Mouse (Mus musculus) gastrocnemius, adult 18-20 months (tissue): ENCODE measurements around the gene Olfr1232. TPM values are rescaled to one million over a fixed set of nuclear protein-coding genes. Genes with fewer than 3 reads are reported as not detected.

ENCODE experiments used
- DNase-seq: peaks from one replicate; pipeline ENCODE4 v3.0.0; 2021; ENCODE audit warnings: low spot score
- long read RNA-seq, 2 experiments: library from polyadenylated mRNA; stranded (forward); transcript quantifications; one replicate each; pipeline ENCODE4 v2.0.0; 2021
- total RNA-seq, 2 experiments: library from RNA; stranded (reverse); gene quantifications; 2 replicates each; pipeline ENCODE4 v1.2.3; 2021

Olfr1232 gene
- not detected for total RNA-seq
- long read RNA-seq, experiment 1, result 0 reads
- long read RNA-seq, experiment 2, result 0 reads

- no peak for DNase-seq
Measured at GRCm38 (mm10) chr2:89329575-89329974, at the start of gene Olfr1232. Olfr1232 (minus strand) TSS chr2:89329675.

GRCm38 (mm10) chr2:89364765-89365164, 35.3 kb upstream of the Olfr1232 start, which contains the start of gene Olfr1234:
Olfr1234 (minus strand) TSS chr2:89364865.
- DNase-seq, result no peak

GRCm38 (mm10) chr2:89342298-89342697, 12.8 kb upstream of the Olfr1232 start, which contains the start of gene Olfr1233:
Olfr1233 (minus strand) TSS chr2:89342398.
- no peak for DNase-seq

- DNase-seq, result no peak
Measured at GRCm38 (mm10) chr2:89306974-89307373, 22.5 kb downstream of the Olfr1232 start, which contains the start of gene Olfr1231. Olfr1231 (minus strand) TSS chr2:89307074.

GRCm38 (mm10) chr2:89297168-89297567, 32.3 kb downstream of the Olfr1232 start, which contains the start of gene Olfr1230:
Olfr1230 (minus strand) TSS chr2:89297268.
- DNase-seq, result no peak

- no peak for DNase-seq
Measured at GRCm38 (mm10) chr2:89287914-89288313, 41.6 kb downstream of the Olfr1232 start, which contains the start of gene Olfr1229. Olfr1229 (minus strand) TSS chr2:89288014.

Other genes with a start within 250 kb of the Olfr1232 start
- not detected for gene Olfr1219, start 246.2 kb downstream of the Olfr1232 start, total RNA-seq
- not detected for gene Olfr1220, start 222.8 kb downstream of the Olfr1232 start, total RNA-seq
- gene Olfr1221, start 212.4 kb downstream of the Olfr1232 start, total RNA-seq, result not detected
- not detected for gene Olfr1222, start 196.6 kb downstream of the Olfr1232 start, total RNA-seq
- gene Olfr1223, start 178.1 kb downstream of the Olfr1232 start, total RNA-seq, result not detected
- gene Olfr1224-ps1, start 165.6 kb downstream of the Olfr1232 start, total RNA-seq, result not detected
- not detected for gene Olfr1225, start 155.0 kb downstream of the Olfr1232 start, total RNA-seq
- not detected for gene Olfr1226, start 129.6 kb downstream of the Olfr1232 start, total RNA-seq
- not detected for gene Olfr1228, start 75.6 kb downstream of the Olfr1232 start, total RNA-seq
- not detected for gene Olfr1229, start 41.7 kb downstream of the Olfr1232 start, total RNA-seq
- not detected for gene Olfr1230, start 32.4 kb downstream of the Olfr1232 start, total RNA-seq
- not detected for gene Olfr1231, start 22.6 kb downstream of the Olfr1232 start, total RNA-seq
- not detected for gene Olfr1233, start 12.7 kb upstream of the Olfr1232 start, total RNA-seq
- gene Olfr1234, start 35.2 kb upstream of the Olfr1232 start, total RNA-seq, result not detected
- not detected for gene Olfr1238, start 80.0 kb upstream of the Olfr1232 start, total RNA-seq
- not detected for gene Olfr1239, start 90.7 kb upstream of the Olfr1232 start, total RNA-seq
- not detected for gene Olfr1240, start 113.3 kb upstream of the Olfr1232 start, total RNA-seq
- not detected for gene Olfr1241, start 157.5 kb upstream of the Olfr1232 start, total RNA-seq
- not detected for gene Olfr1242, start 168.7 kb upstream of the Olfr1232 start, total RNA-seq
- not detected for gene Olfr1243, start 201.8 kb upstream of the Olfr1232 start, total RNA-seq
- gene Olfr1245, start 248.8 kb upstream of the Olfr1232 start, total RNA-seq, result not detected